Mouse (Mus musculus) liver, adult 2 months (tissue): ENCODE data around the gene Timm8b.

ENCODE experiments used
- CTCF ChIP-seq: fragments of 200-500 bp; IDR thresholded peaks from 2 replicates; pipeline ENCODE4 v1.5.1; 2011; ENCODE audit warnings: low read depth, low read length, control low read depth
- POLR2A ChIP-seq: fragments of 200-500 bp; IDR thresholded peaks from 2 replicates; pipeline ENCODE4 v1.6.1; 2011; ENCODE audit warnings: low read length, control low read depth; ENCODE audit not compliant: insufficient read depth; ENCODE audit errors: extremely low read depth

DNA sequence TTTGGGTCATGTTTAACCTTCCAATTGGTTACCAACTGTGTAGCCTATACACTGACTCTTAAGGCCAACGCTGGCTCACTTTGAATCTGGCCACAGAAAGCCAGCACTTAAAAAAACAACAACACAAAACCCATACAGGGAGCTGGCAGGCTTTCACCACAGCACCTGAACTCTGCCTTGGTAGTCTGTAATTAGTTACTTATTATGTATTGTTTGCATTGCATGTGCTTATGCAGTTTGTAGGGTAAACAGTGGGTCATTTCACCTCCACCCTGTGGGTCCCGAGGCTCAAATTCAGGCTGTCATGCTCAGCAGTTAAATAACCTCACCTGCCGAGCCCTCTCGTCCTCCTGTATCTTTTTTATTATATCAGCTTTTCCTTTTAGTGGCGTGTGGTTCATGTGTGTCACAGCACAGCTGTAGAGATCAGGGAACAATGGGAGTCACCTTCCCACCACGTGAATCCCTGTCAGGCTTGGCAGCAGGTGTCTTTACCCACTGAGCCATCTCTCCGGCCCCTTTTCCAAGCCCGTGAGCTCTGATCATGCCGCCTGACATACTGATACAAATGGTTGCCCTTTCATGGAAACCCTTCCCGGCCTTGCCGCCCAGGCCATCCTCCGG, 8.8 kb upstream of the Timm8b start:
- TF ChIP-seq POLR2A (no peak), CTCF (no peak)
